Mouse (Mus musculus): ENCODE data around the gene Retreg2.

- TF ChIP-seq CTCF (IDR thresholded peaks at IDR 0.05; ENCODE audit: control insufficient read depth, insufficient read depth, low read length) (no peak), POLR2A (IDR thresholded peaks at IDR 0.05; ENCODE audit: borderline replicate concordance, control insufficient read depth, low read depth, low read length) (no peak)
Observed at GRCm38 (mm10) chr1:75187126-75187525, 44.5 kb downstream of the Retreg2 start.

All from bone marrow, adult 2 months (tissue).